In the genomic region with DNA sequence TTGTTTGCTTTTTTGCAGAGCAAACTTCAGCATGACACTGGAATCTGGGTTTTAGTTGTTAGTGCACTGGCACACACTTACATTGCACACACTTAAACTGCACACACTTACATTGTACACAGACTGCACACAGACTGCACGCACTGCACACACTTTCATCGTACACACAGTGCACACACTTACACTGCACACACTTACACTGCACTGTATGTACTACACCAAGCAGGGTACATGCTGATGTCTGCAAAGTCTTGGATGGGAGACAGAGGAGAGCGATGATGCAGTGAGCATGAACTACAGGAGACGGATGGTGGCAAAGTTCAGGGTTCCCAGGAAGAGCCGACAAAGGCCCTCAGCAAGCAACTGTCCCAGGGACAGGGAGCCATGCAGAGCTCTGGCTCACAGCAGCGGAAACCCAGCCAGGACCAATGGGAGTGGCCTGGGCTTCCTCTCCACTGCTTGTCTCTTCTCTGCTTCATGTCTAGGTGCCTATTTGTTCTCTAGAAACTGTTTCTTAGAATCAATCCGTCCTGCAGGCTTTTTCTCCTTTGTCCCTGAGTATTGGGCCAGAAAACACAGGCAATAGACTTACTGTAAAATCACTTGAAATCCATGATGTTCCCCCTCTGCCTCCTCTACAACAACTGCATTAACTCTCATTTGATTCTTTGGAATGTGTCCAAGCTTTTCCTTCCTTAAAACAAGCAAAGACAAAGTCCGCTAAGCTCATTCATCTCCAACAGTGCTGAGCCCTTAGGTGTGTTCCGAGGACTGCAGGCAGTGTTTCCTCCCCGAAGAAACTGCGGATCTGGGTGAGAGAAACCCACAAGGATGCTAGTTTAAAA, we compare ENCODE assay signal across 13 mouse cellular contexts. TPM values are rescaled to one million over a fixed set of nuclear protein-coding genes. Genes with fewer than 3 reads are reported as not detected.
DNase-seq lines count a peak whose midpoint lies in the region; ATAC-seq and TF ChIP-seq lines count a peak whose summit lies in the region.
"Had no signal": no experiment of that assay in that cellular context is flagged by ENCODE, and none has a peak within 500 bp of the region (broad histone marks: within the 10 kb centered on the region; RNA-seq: fewer than 3 reads in every experiment).

No protein-coding gene starts in this region.

- H3K4me2 ChIP-seq in hindbrain, postnatal 0 days (ENCODE audit: low read depth, low read length) = no peak overlapping the region
- no peak overlapping the region for H3K4me2 ChIP-seq in hindbrain, embryonic 13.5 days
- H3K4me2 ChIP-seq in kidney, embryonic 15.5 days = no peak overlapping the region
- H3K4me2 ChIP-seq: liver, embryonic 13.5 days had no signal

- no peak for TF ChIP-seq CTCF in hindbrain, postnatal 0 days (IDR thresholded peaks at IDR 0.05; ENCODE audit: low read depth)

- ATAC-seq in cerebellum, adult (ENCODE audit: insufficient number of reproducible peaks, low FRiP score, low TSS enrichment) = peak; percentile 57
- ATAC-seq in hindbrain, postnatal 0 days = peak; percentile 55; the same call in 1 of the 2 replicates
- no peak for ATAC-seq in hindbrain, embryonic 13.5 days (ENCODE audit: low FRiP score)
- peak; percentile 79 for ATAC-seq in common myeloid progenitor, adult 5-6 weeks (replicated peaks; ENCODE audit: low read depth, poor library complexity, severe bottlenecking)
- ATAC-seq in kidney, embryonic 15.5 days (replicated peaks; ENCODE audit: low FRiP score) = peak; percentile 54; the same call in 1 of the 2 replicates

- no peaks in the 10 kb centered on the region for H3K27me3 ChIP-seq in hindbrain, postnatal 0 days (ENCODE audit: insufficient read depth, low read length)
- H3K27me3 ChIP-seq in hindbrain, embryonic 13.5 days = no peaks in the 10 kb centered on the region
- no peaks in the 10 kb centered on the region for H3K27me3 ChIP-seq in kidney, embryonic 15.5 days
- H3K27me3 ChIP-seq: liver, embryonic 13.5 days had no signal

- DNase-seq in cerebellum, adult 11 months = no peak
- peak; percentile 39 for DNase-seq in hindbrain, postnatal 0 days (ENCODE audit: low spot score)
- DNase-seq in embryo, embryonic 10 days (ENCODE audit: low spot score) = no peak
- no peak for DNase-seq in spleen, adult 12 weeks (ENCODE audit: low spot score)
- DNase-seq: adrenal gland, adult 2 months; heart, adult 18-20 months; liver, embryonic 13.5 days had no signal

- no peak overlapping the region for H3K4me3 ChIP-seq in hindbrain, postnatal 0 days (ENCODE audit: low read length)
- H3K4me3 ChIP-seq in hindbrain, embryonic 13.5 days = no peak overlapping the region
- no peak overlapping the region for H3K4me3 ChIP-seq in kidney, embryonic 15.5 days (replicated peaks)
- H3K4me3 ChIP-seq: liver, embryonic 13.5 days had no signal

- WGBS in hindbrain, postnatal 0 days = 39% methylated on average over 11 of the region's 11 CpGs
- WGBS in hindbrain, embryonic 13.5 days = 57% methylated on average over 11 of the region's 11 CpGs
- WGBS in kidney, embryonic 15.5 days = 65% methylated on average over 11 of the region's 11 CpGs

- no peak overlapping the region for H3K9ac ChIP-seq in hindbrain, postnatal 0 days (replicated peaks; ENCODE audit: low read length)
- H3K9ac ChIP-seq in hindbrain, embryonic 13.5 days = no peak overlapping the region
- H3K9ac ChIP-seq in kidney, embryonic 15.5 days = no peak overlapping the region
- H3K9ac ChIP-seq: liver, embryonic 13.5 days had no signal

- no peaks in the 10 kb centered on the region for H3K36me3 ChIP-seq in hindbrain, postnatal 0 days (ENCODE audit: insufficient read depth, low read length)
- H3K36me3 ChIP-seq in hindbrain, embryonic 13.5 days = no peaks in the 10 kb centered on the region
- no peaks in the 10 kb centered on the region for H3K36me3 ChIP-seq in kidney, embryonic 15.5 days
- H3K36me3 ChIP-seq: liver, embryonic 13.5 days had no signal

- no peaks in the 10 kb centered on the region for H3K4me1 ChIP-seq in hindbrain, postnatal 0 days (ENCODE audit: insufficient read depth, low read length)
- peaks cover 10% of the 10 kb centered on the region for H3K4me1 ChIP-seq in hindbrain, embryonic 13.5 days (replicated peaks)
- peaks cover 8% of the 10 kb centered on the region; the same call in 1 of the 2 replicates for H3K4me1 ChIP-seq in kidney, embryonic 15.5 days

- H3K27ac ChIP-seq in hindbrain, postnatal 0 days = no peak overlapping the region
- no peak overlapping the region for H3K27ac ChIP-seq in hindbrain, embryonic 13.5 days
- no peak overlapping the region for H3K27ac ChIP-seq in kidney, embryonic 15.5 days
- H3K27ac ChIP-seq: liver, embryonic 13.5 days had no signal

- no peaks in the 10 kb centered on the region for H3K9me3 ChIP-seq in hindbrain, postnatal 0 days (ENCODE audit: low read length)
- H3K9me3 ChIP-seq in hindbrain, embryonic 13.5 days = no peaks in the 10 kb centered on the region
- H3K9me3 ChIP-seq in kidney, embryonic 15.5 days (replicated peaks) = no peaks in the 10 kb centered on the region
- H3K9me3 ChIP-seq: liver, embryonic 13.5 days had no signal

RNA-seq across cellular contexts. Expression of a gene that starts 20.1 kb away (rescaled TPM):
- total RNA-seq in hindbrain, postnatal 0 days (2014; rRNA removed) = not detected in 2 replicates
- polyA plus RNA-seq in hindbrain, postnatal 0 days (2015; fragmentation: Nextera tagmentation; extraction: Ambion mirVana) = not detected in 2 replicates
- 0.17 and 0.21 TPM in 2 replicates for polyA plus RNA-seq in hindbrain, embryonic 13.5 days (2015; fragmentation: Nextera tagmentation; extraction: Ambion mirVana)
- total RNA-seq in common myeloid progenitor, adult 5-6 weeks (2017) = 0.58 and 1.3 TPM in 2 replicates
- 0.12 TPM in 1 of 2 replicates, not detected in the other for polyA plus RNA-seq in kidney, embryonic 15.5 days (2015; fragmentation: Nextera tagmentation; extraction: Ambion mirVana)
- total RNA-seq: adrenal gland, adult 2 months; heart, adult 18-20 months; left cerebral cortex, adult 8-10 months had no signal
- polyA plus RNA-seq: adrenal gland, adult 2 months; cortical plate, adult 2 months had no signal
